Mouse (Mus musculus): ENCODE measurements around the gene Ubox5. TPM values are rescaled to one million over a fixed set of nuclear protein-coding genes. Genes with fewer than 3 reads are reported as not detected.

Ubox5 gene
- polyA plus RNA-seq, 1 experiment from 2014 or later: 4.5 TPM

DNA sequence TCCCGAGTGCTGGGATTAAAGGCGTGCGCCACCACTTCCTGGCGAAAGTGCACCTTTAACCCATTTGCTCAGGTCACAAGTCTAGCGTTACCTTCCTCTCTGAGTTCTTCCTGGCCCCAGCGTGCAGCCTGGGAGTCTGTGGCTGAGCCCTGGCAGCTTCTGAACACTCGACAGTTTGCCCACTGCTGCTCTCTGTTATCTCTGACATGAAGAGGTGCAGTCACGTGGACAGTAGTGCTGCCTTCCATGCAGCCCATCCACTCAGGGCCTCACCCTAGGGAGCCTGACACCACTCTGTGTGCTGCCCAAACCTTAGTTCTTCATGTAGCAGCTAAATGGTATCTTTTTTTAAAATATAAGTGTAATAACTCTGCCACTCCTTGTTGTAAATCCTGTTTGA lies 82.9 kb downstream of the Ubox5 start:
- WGBS: 82% methylated on average over 8 of the region's 8 CpGs

DNA sequence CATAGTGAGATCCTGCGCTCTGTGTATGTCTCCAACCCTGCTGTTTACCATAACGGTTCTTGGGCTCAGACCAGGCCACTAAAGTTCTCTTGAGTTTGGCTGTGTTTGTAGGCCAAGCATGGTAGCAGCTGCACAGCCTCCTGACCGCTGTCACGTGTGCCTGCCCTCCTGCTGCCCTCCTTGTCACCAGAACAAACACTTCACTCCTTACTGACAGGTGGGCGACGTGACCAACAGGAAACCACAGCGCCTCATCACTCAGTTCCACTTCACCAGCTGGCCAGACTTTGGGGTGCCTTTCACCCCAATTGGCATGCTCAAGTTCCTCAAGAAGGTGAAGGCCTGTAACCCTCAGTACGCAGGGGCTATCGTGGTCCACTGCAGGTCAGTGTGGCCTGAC lies 89.6 kb downstream of the Ubox5 start:
- ATAC-seq: no peak
- no peaks in the 10 kb centered on the region for H3K4me1 ChIP-seq (replicated peaks; ENCODE audit: control insufficient read depth, insufficient read depth, low read length)
- H3K9ac ChIP-seq (ENCODE audit: low read depth, low read length): no peak overlapping the region
- H3K27ac ChIP-seq (ENCODE audit: low read depth, low read length): no peak overlapping the region; the same call in 1 of the 2 replicates
- no peaks in the 10 kb centered on the region for H3K27me3 ChIP-seq (replicated peaks; ENCODE audit: control insufficient read depth, insufficient read depth, low read length)
- 92% methylated on average over 9 of the region's 9 CpGs for WGBS
- H3K36me3 ChIP-seq (ENCODE audit: control insufficient read depth, insufficient read depth): peaks cover 62% of the 10 kb centered on the region
- TF ChIP-seq CTCF (IDR thresholded peaks at IDR 0.05; ENCODE audit: low read depth): no peak
- H3K9me3 ChIP-seq (ENCODE audit: control insufficient read depth): no peaks in the 10 kb centered on the region
- no peak overlapping the region for H3K4me2 ChIP-seq (replicated peaks; ENCODE audit: low read depth)
- H3K4me3 ChIP-seq (ENCODE audit: low read depth, low read length): no peak overlapping the region

More for the DNA sequence above, 82.9 kb downstream of the Ubox5 start:
- Histone ChIP-seq H3K9ac (ENCODE audit: low read depth, low read length) (no peak overlapping the region), H3K4me2 (replicated peaks; ENCODE audit: low read depth) (no peak overlapping the region), H3K9me3 (ENCODE audit: control insufficient read depth) (no peaks in the 10 kb centered on the region), H3K4me1 (replicated peaks; ENCODE audit: control insufficient read depth, insufficient read depth, low read length) (no peaks in the 10 kb centered on the region), H3K27ac (ENCODE audit: low read depth, low read length) (no peak overlapping the region), H3K4me3 (ENCODE audit: low read depth, low read length) (no peak overlapping the region), H3K27me3 (replicated peaks; ENCODE audit: control insufficient read depth, insufficient read depth, low read length) (no peaks in the 10 kb centered on the region), H3K36me3 (ENCODE audit: control insufficient read depth, insufficient read depth) (peaks cover 56% of the 10 kb centered on the region)
- no peak for ATAC-seq
- TF ChIP-seq CTCF (IDR thresholded peaks at IDR 0.05; ENCODE audit: low read depth): no peak

Other genes with a start within 250 kb of the Ubox5 start
- 5.2 and 7.8 TPM in 2 replicates for gene Cpxm1, start 232.5 kb downstream of the Ubox5 start, polyA plus RNA-seq (2015; fragmentation: Nextera tagmentation; extraction: Ambion mirVana)
- not detected in 2 replicates for gene Gm28372, start 224.8 kb downstream of the Ubox5 start, polyA plus RNA-seq (2015; fragmentation: Nextera tagmentation; extraction: Ambion mirVana)
- gene 1700020A23Rik, start 224.8 kb downstream of the Ubox5 start, polyA plus RNA-seq (2015; fragmentation: Nextera tagmentation; extraction: Ambion mirVana): not detected in 2 replicates
- not detected in 2 replicates for gene Tmem239, start 223.6 kb downstream of the Ubox5 start, polyA plus RNA-seq (2015; fragmentation: Nextera tagmentation; extraction: Ambion mirVana)
- 35.2 and 39.6 TPM in 2 replicates for gene Vps16, start 205.7 kb downstream of the Ubox5 start, polyA plus RNA-seq (2015; fragmentation: Nextera tagmentation; extraction: Ambion mirVana)
- 5.3 and 6.1 TPM in 2 replicates for gene Pced1a, start 205.3 kb downstream of the Ubox5 start, polyA plus RNA-seq (2015; fragmentation: Nextera tagmentation; extraction: Ambion mirVana)
- gene Ptpra, start 179.8 kb downstream of the Ubox5 start, polyA plus RNA-seq (2015; fragmentation: Nextera tagmentation; extraction: Ambion mirVana): 27.4 and 28.2 TPM in 2 replicates
- gene Mrps26, start 66.3 kb downstream of the Ubox5 start, polyA plus RNA-seq (2015; fragmentation: Nextera tagmentation; extraction: Ambion mirVana): 68.0 and 70.6 TPM in 2 replicates
- gene Oxt, start 53.9 kb downstream of the Ubox5 start, polyA plus RNA-seq (2015; fragmentation: Nextera tagmentation; extraction: Ambion mirVana): not detected in 2 replicates
- gene Avp, start 47.5 kb downstream of the Ubox5 start, polyA plus RNA-seq (2015; fragmentation: Nextera tagmentation; extraction: Ambion mirVana): not detected in 2 replicates
- gene Fastkd5, start within 50 bp of the Ubox5 start, polyA plus RNA-seq (2015; fragmentation: Nextera tagmentation; extraction: Ambion mirVana): 6.4 and 6.8 TPM in 2 replicates
- 9.7 and 11.4 TPM in 2 replicates for gene Lzts3, start 12.8 kb upstream of the Ubox5 start, polyA plus RNA-seq (2015; fragmentation: Nextera tagmentation; extraction: Ambion mirVana)
- gene Ddrgk1, start 34.6 kb upstream of the Ubox5 start, polyA plus RNA-seq (2015; fragmentation: Nextera tagmentation; extraction: Ambion mirVana): 118 and 120 TPM in 2 replicates
- gene Itpa, start 37.6 kb upstream of the Ubox5 start, polyA plus RNA-seq (2015; fragmentation: Nextera tagmentation; extraction: Ambion mirVana): 59.1 and 60.8 TPM in 2 replicates
- 0.14 TPM in 1 of 2 replicates, not detected in the other for gene Slc4a11, start 67.5 kb upstream of the Ubox5 start, polyA plus RNA-seq (2015; fragmentation: Nextera tagmentation; extraction: Ambion mirVana)

Measured in intestine, postnatal 0 days (tissue).